Mouse (Mus musculus): ENCODE results near the gene Mptx1. TPM values are rescaled to one million over a fixed set of nuclear protein-coding genes. Genes with fewer than 3 reads are reported as not detected.

Mptx1 gene
- not detected for polyA plus RNA-seq (2014; fragmentation: Illumina TruSeq; extraction: RNeasy Lipid Tissue Mini Kit (QIAGEN cat#74804); ENCODE audit: low read depth, low replicate concordance)

DNA sequence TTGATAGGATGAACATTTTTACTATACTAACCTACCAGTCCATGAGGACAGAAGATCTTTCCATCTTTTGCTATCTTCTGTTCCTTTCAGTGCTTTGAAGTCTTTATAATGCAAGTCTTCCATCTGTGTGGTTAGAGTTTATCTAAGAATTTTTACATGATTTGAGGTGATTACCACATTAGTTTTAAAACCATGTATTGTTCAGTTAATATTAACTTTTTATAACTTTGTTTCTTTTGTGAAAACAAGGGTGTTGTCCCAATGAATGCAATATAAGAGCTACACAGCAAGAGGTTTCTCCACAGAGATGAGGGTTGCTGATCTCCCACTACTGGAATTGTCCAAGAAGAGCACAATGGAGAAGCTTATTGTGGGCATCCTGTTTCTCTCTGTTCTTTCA, at the start of gene Mptx1:
TSS of gene Mptx1 (plus strand) at position 301 of the 400 bp plus-strand sequence.

DNA sequence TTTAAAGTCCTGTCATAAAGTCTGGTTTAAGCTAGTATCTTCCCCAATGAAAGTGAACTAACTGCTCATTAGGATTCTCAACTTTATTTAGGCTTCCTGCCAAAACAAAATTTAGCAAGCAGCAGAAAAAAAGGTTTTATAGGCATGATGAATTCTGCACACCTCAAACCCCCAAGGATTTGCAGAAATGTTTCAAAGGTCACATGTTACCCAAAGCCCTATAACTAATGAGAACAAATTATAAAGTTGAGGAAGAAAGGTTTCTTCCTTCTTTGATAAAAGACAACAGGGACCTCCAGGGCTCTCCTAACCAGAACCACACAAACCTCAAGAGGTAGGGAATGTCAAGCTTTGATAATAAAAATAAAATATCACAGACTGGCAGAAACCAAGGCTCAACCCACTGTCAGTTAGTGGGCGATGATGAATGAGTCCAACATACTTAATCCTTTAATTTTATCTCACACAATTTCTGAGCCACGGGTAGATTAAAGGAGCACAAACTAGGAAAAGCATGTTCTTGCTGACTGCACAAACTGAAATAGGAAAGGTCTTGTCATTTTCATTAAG, 34.6 kb downstream of the Mptx1 start, which contains the start of gene Olfr417:
TSS of gene Olfr417 (plus strand) at position 241 of the 570 bp plus-strand sequence.

Other genes starting within 250 kb of the Mptx1 start
- not detected for gene Olfr429, start 246.2 kb upstream of the Mptx1 start, polyA plus RNA-seq (2014; fragmentation: Illumina TruSeq; extraction: RNeasy Lipid Tissue Mini Kit (QIAGEN cat#74804); ENCODE audit: low read depth, low replicate concordance)
- not detected for gene Olfr427, start 233.6 kb upstream of the Mptx1 start, polyA plus RNA-seq (2014; fragmentation: Illumina TruSeq; extraction: RNeasy Lipid Tissue Mini Kit (QIAGEN cat#74804); ENCODE audit: low read depth, low replicate concordance)
- gene Olfr231, start 209.4 kb upstream of the Mptx1 start, polyA plus RNA-seq (2014; fragmentation: Illumina TruSeq; extraction: RNeasy Lipid Tissue Mini Kit (QIAGEN cat#74804); ENCODE audit: low read depth, low replicate concordance), result not detected
- gene Olfr424, start 199.0 kb upstream of the Mptx1 start, polyA plus RNA-seq (2014; fragmentation: Illumina TruSeq; extraction: RNeasy Lipid Tissue Mini Kit (QIAGEN cat#74804); ENCODE audit: low read depth, low replicate concordance), result not detected
- gene Olfr420, start 174.9 kb upstream of the Mptx1 start, polyA plus RNA-seq (2014; fragmentation: Illumina TruSeq; extraction: RNeasy Lipid Tissue Mini Kit (QIAGEN cat#74804); ENCODE audit: low read depth, low replicate concordance), result not detected
- gene Spta1, start 157.7 kb upstream of the Mptx1 start, polyA plus RNA-seq (2014; fragmentation: Illumina TruSeq; extraction: RNeasy Lipid Tissue Mini Kit (QIAGEN cat#74804); ENCODE audit: low read depth, low replicate concordance), result 0.26 TPM
- not detected for gene Olfr419, start 78.5 kb upstream of the Mptx1 start, polyA plus RNA-seq (2014; fragmentation: Illumina TruSeq; extraction: RNeasy Lipid Tissue Mini Kit (QIAGEN cat#74804); ENCODE audit: low read depth, low replicate concordance)
- gene Olfr417, start 34.6 kb downstream of the Mptx1 start, polyA plus RNA-seq (2014; fragmentation: Illumina TruSeq; extraction: RNeasy Lipid Tissue Mini Kit (QIAGEN cat#74804); ENCODE audit: low read depth, low replicate concordance), result not detected
- gene Olfr248, start 60.5 kb downstream of the Mptx1 start, polyA plus RNA-seq (2014; fragmentation: Illumina TruSeq; extraction: RNeasy Lipid Tissue Mini Kit (QIAGEN cat#74804); ENCODE audit: low read depth, low replicate concordance), result not detected
- gene Olfr414, start 93.5 kb downstream of the Mptx1 start, polyA plus RNA-seq (2014; fragmentation: Illumina TruSeq; extraction: RNeasy Lipid Tissue Mini Kit (QIAGEN cat#74804); ENCODE audit: low read depth, low replicate concordance), result not detected
- not detected for gene Olfr220, start 111.6 kb downstream of the Mptx1 start, polyA plus RNA-seq (2014; fragmentation: Illumina TruSeq; extraction: RNeasy Lipid Tissue Mini Kit (QIAGEN cat#74804); ENCODE audit: low read depth, low replicate concordance)
- gene Fmn2, start 171.3 kb downstream of the Mptx1 start, polyA plus RNA-seq (2014; fragmentation: Illumina TruSeq; extraction: RNeasy Lipid Tissue Mini Kit (QIAGEN cat#74804); ENCODE audit: low read depth, low replicate concordance), result 1.3 TPM

Measured in adipose tissue, adult 10 weeks (tissue).